Mouse (Mus musculus): ENCODE measurements at regions not wholly inside any gene's neighbourhood (a gene's known extent, or its start where the extent isn't known, plus 50 kb on each side); places are given as distances from the start of the nearest gene placed in this dataset.

GRCm38 (mm10) chr6:117253586-117254330 lies 85.4 kb downstream of the Cxcl12 start:
- no peaks in the 10 kb centered on the region for H3K27me3 ChIP-seq (ENCODE audit: control insufficient read depth in 1 of 2, insufficient read depth in 2 of 2, low read length in 2 of 2)
- no peaks in the 10 kb centered on the region for H3K4me1 ChIP-seq (ENCODE audit: control insufficient read depth in 1 of 2, insufficient read depth in 2 of 2, low read length in 2 of 2)
- H3K9ac ChIP-seq (ENCODE audit: control insufficient read depth, low read depth, low read length, poor library complexity, severe bottlenecking): no peak overlapping the region
- no peaks in the 10 kb centered on the region for H3K79me2 ChIP-seq (ENCODE audit: control insufficient read depth, insufficient read depth, low read length, poor library complexity)
- no peak overlapping the region for H3K27ac ChIP-seq (ENCODE audit: control insufficient read depth, low read depth, low read length)
- H3K4me3 ChIP-seq (ENCODE audit: control insufficient read depth in 1 of 2, insufficient read depth in 1 of 2, low read depth in 2 of 2, low read length in 2 of 2): no peak overlapping the region
- H3K9me3 ChIP-seq (replicated peaks; ENCODE audit: insufficient read depth, low read length): no peaks in the 10 kb centered on the region
- DNase-seq (ENCODE audit: low read depth, low spot score): no peak
- H3K36me3 ChIP-seq (ENCODE audit: control insufficient read depth in 1 of 2, insufficient read depth in 2 of 2, low read length in 2 of 2): no peaks in the 10 kb centered on the region
- TF ChIP-seq POLR2AphosphoS5 (IDR thresholded peaks at IDR 0.05; ENCODE audit: borderline replicate concordance, low read depth, low read length): no peak
- no peak for TF ChIP-seq MYB (IDR thresholded peaks at IDR 0.05; ENCODE audit: low read depth, low read length)
- no peak for TF ChIP-seq UBTF (IDR thresholded peaks at IDR 0.05; ENCODE audit: borderline replicate concordance, insufficient read depth, low read depth, low read length)
- TF ChIP-seq BHLHE40 (IDR thresholded peaks at IDR 0.05; ENCODE audit: borderline replicate concordance, low read depth, low read length): no peak
- TF ChIP-seq POLR2AphosphoS2 (IDR thresholded peaks at IDR 0.05; ENCODE audit: low read length): no peak
- no peak for TF ChIP-seq EP300 (IDR thresholded peaks at IDR 0.05; ENCODE audit: low read depth in 1 of 2, low read length in 2 of 2)
- TF ChIP-seq HCFC1 (IDR thresholded peaks at IDR 0.05; ENCODE audit: low read depth, low read length): no peak
- no peak for TF ChIP-seq USF2 (IDR thresholded peaks at IDR 0.05; ENCODE audit: borderline replicate concordance in 1 of 2, insufficient read depth in 1 of 2, low read depth in 1 of 2, low read length in 2 of 2)
- no peak for TF ChIP-seq GABPA (IDR thresholded peaks at IDR 0.05; ENCODE audit: low read depth, low read length)
- no peak for TF ChIP-seq CHD1 (IDR thresholded peaks at IDR 0.05; ENCODE audit: low read depth, low read length)

DNA sequence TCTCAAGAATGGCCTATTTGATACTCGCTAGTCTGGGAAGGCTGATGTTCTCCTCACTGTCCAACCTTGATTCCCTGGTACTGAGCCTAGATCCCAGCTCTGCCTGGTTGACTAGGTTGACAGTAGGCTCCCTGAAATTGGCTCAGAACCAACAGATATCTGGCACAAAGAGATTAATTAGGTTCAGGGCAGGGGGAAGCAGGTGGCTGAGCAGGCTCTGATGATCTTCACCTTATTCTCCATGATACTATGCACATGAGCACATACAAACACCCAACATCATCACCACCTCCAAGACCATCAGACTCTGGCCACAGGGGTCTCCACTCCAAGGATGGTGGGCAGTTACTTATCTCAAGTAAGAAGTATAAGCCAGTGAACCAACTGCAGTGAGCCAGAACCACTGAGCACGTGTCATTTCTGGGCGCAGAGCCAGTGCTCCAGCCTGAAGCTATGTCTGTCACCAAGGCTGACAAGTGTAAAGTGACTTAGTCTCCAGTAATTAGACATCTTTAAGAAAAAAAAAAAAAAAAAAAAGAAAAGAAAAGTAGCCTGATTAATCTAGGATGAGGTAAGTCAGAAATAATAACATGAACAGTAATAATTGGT lies 86.4 kb downstream of the Cxcl12 start:
- no peak for DNase-seq (ENCODE audit: low read depth, low spot score)
- Histone ChIP-seq H3K27ac (ENCODE audit: control insufficient read depth, low read depth, low read length) (no peak overlapping the region), H3K9ac (ENCODE audit: control insufficient read depth, low read depth, low read length, poor library complexity, severe bottlenecking) (no peak overlapping the region), H3K36me3 (ENCODE audit: control insufficient read depth in 1 of 2, insufficient read depth in 2 of 2, low read length in 2 of 2) (no peaks in the 10 kb centered on the region), H3K27me3 (ENCODE audit: control insufficient read depth in 1 of 2, insufficient read depth in 2 of 2, low read length in 2 of 2) (no peaks in the 10 kb centered on the region), H3K4me3 (ENCODE audit: control insufficient read depth in 1 of 2, insufficient read depth in 1 of 2, low read depth in 2 of 2, low read length in 2 of 2) (no peak overlapping the region), H3K4me1 (ENCODE audit: control insufficient read depth in 1 of 2, insufficient read depth in 2 of 2, low read length in 2 of 2) (no peaks in the 10 kb centered on the region), H3K79me2 (ENCODE audit: control insufficient read depth, insufficient read depth, low read length, poor library complexity) (no peaks in the 10 kb centered on the region), H3K9me3 (replicated peaks; ENCODE audit: insufficient read depth, low read length) (no peaks in the 10 kb centered on the region)
- TF ChIP-seq E2F4 (IDR thresholded peaks at IDR 0.05; ENCODE audit: borderline replicate concordance, low read depth, low read length): no peak
- TF ChIP-seq MEF2A (IDR thresholded peaks at IDR 0.05; ENCODE audit: extremely low read depth, insufficient replicate concordance, low read depth, low read length, poor library complexity, severe bottlenecking): no peak
- TF ChIP-seq GATA1 (IDR thresholded peaks at IDR 0.05; ENCODE audit: low read depth, low read length): no peak
- TF ChIP-seq GABPA (IDR thresholded peaks at IDR 0.05; ENCODE audit: low read depth, low read length): no peak
- no peak for TF ChIP-seq TCF12 (IDR thresholded peaks at IDR 0.05; ENCODE audit: low read depth, low read length)
- no peak for TF ChIP-seq SMC3 (IDR thresholded peaks at IDR 0.05; ENCODE audit: low read depth, low read length)
- TF ChIP-seq MAZ (IDR thresholded peaks at IDR 0.05; ENCODE audit: low read depth, low read length): no peak
